In genomic region chr2:151962474-151962873, GRCm38 (mm10) we compare ENCODE assay signal across 9 mouse cellular contexts. TPM values are rescaled to one million over a fixed set of nuclear protein-coding genes. Genes with fewer than 3 reads are reported as not detected.
DNase-seq lines count a peak whose midpoint lies in the region; ATAC-seq and TF ChIP-seq lines count a peak whose summit lies in the region.
"Had no signal": no experiment of that assay in that cellular context is flagged by ENCODE, and none has a peak within 500 bp of the region (broad histone marks: within the 10 kb centered on the region; RNA-seq: fewer than 3 reads in every experiment).

No protein-coding gene starts in this region.

- no peak overlapping the region for H3K27ac ChIP-seq in forebrain, embryonic 16.5 days (ENCODE audit: low read length)

- no peak overlapping the region for H3K4me2 ChIP-seq in forebrain, embryonic 16.5 days (ENCODE audit: low read length)

- no peaks in the 10 kb centered on the region for H3K36me3 ChIP-seq in forebrain, embryonic 16.5 days (ENCODE audit: control insufficient read depth, insufficient read depth)

- intact Hi-C loops in left cerebral cortex, postnatal 14 days (cut with DNase I) = no loop called here

- POLR2A ChIA-PET in Patski (lab: Charles Lee) = interaction anchor here (1.4 to 2.0 kb wide), 2 partner anchors 18 to 47 kb away, joined by 3 to 6 read pairs; partner anchors contain the start of gene Fam110a

- in situ Hi-C loops in Patski (cut with MboI; ENCODE audit: low pct_unique_long_range_greater_than_20kb) = no loop called here

- CTCF ChIA-PET in Patski (lab: Charles Lee) = interaction anchor here (1.1 to 1.4 kb wide), 2 partner anchors 19 to 47 kb away, joined by 3 to 7 read pairs; no protein-coding TSS in a partner anchor

- no peaks in the 10 kb centered on the region for H3K27me3 ChIP-seq in Patski
- no peaks in the 10 kb centered on the region for H3K27me3 ChIP-seq in forebrain, embryonic 16.5 days (replicated peaks; ENCODE audit: control insufficient read depth, insufficient read depth, low read length)
- H3K27me3 ChIP-seq: megakaryocyte, embryonic 14.5 days had no signal

- no peaks in the 10 kb centered on the region for H3K9me3 ChIP-seq in forebrain, embryonic 16.5 days (ENCODE audit: control insufficient read depth, low read length)
- H3K9me3 ChIP-seq: megakaryocyte, embryonic 14.5 days had no signal

- DNase-seq in 3T3-L1 (ENCODE audit: low read depth, low spot score) (peak; percentile 100), Patski (ENCODE audit: low read depth, low spot score) (peak; percentile 100)
- DNase-seq in induced T-regulatory cell, adult 2 months (ENCODE audit: low read depth) = peak; percentile 51
- peak; percentile 69 to 91 for DNase-seq in left cerebral cortex, postnatal 14 days (ENCODE audit: low spot score in 2 of 2)
- peak; percentile 49 for DNase-seq in ovary, postnatal 14 days (ENCODE audit: low spot score)
- no peak for DNase-seq in thymus, postnatal 0 days (ENCODE audit: low spot score)
- no peak for DNase-seq in embryo, embryonic 10.5 days (ENCODE audit: low spot score)

- 37% methylated on average over 10 of the region's 10 CpGs for WGBS in forebrain, embryonic 16.5 days

- peaks cover 31% of the 10 kb centered on the region for H3K4me1 ChIP-seq in forebrain, embryonic 16.5 days (replicated peaks; ENCODE audit: control insufficient read depth, insufficient read depth, low read length)

- H3K4me3 ChIP-seq in forebrain, embryonic 16.5 days (replicated peaks; ENCODE audit: low read length) = no peak overlapping the region
- H3K4me3 ChIP-seq: megakaryocyte, embryonic 14.5 days had no signal

- peak; percentile 84 for ATAC-seq in Patski
- ATAC-seq in forebrain, embryonic 16.5 days = peak; percentile 62

- TF ChIP-seq CTCF in Patski (IDR thresholded peaks at IDR 0.05) = no peak

- H3K9ac ChIP-seq in forebrain, embryonic 16.5 days (replicated peaks; ENCODE audit: low read depth, low read length) = no peak overlapping the region

RNA-seq across cellular contexts. Expression of gene Fam110a, which starts 17.5 kb away (rescaled TPM):
- polyA plus RNA-seq in Patski (2021) = 34.6 TPM
- 66.5 and 69.2 TPM in 2 replicates for polyA plus RNA-seq in forebrain, embryonic 16.5 days (2015; fragmentation: Nextera tagmentation; extraction: Ambion mirVana)
- 1 to 10 TPM; 5.0 to 6.8 TPM for total RNA-seq in left cerebral cortex, postnatal 14 days (2021)
- 30.3 and 31.0 TPM in 2 replicates for polyA plus RNA-seq in thymus, postnatal 0 days (2015; fragmentation: Nextera tagmentation; extraction: Ambion mirVana)

RNA-seq across cellular contexts. Expression of gene Slc52a3, which starts 33.8 kb away (rescaled TPM):
- 0.03 TPM for polyA plus RNA-seq in Patski (2021)
- 1.5 and 1.9 TPM in 2 replicates for polyA plus RNA-seq in forebrain, embryonic 16.5 days (2015; fragmentation: Nextera tagmentation; extraction: Ambion mirVana)
- 1 to 10 TPM; 3.8 to 3.9 TPM for total RNA-seq in left cerebral cortex, postnatal 14 days (2021)
- 1.5 and 1.6 TPM in 2 replicates for polyA plus RNA-seq in thymus, postnatal 0 days (2015; fragmentation: Nextera tagmentation; extraction: Ambion mirVana)

RNA-seq across cellular contexts. Expression of gene Angpt4, which starts 51.5 kb away (rescaled TPM):
- polyA plus RNA-seq in Patski (2021) = 44.3 TPM
- polyA plus RNA-seq in forebrain, embryonic 16.5 days (2015; fragmentation: Nextera tagmentation; extraction: Ambion mirVana) = 0.10 and 0.14 TPM in 2 replicates
- total RNA-seq in left cerebral cortex, postnatal 14 days (2021) = under 1 TPM; 0.20 to 0.23 TPM
- polyA plus RNA-seq in thymus, postnatal 0 days (2015; fragmentation: Nextera tagmentation; extraction: Ambion mirVana) = 1.5 and 1.9 TPM in 2 replicates

Comparison
In these comparisons a context has a peak if more than half of its experiments do, and no peak if none do; other contexts are left out.
1. DNase-seq: peak in 3T3-L1 (single experiment), Patski (single experiment), induced T-regulatory cell, adult 2 months (single experiment), left cerebral cortex, postnatal 14 days (2 of 2) and ovary, postnatal 14 days (single experiment); none in thymus, postnatal 0 days (single experiment) and embryo, embryonic 10.5 days (single experiment).
2. RNA of gene Angpt4, which starts 51.5 kb away (polyA plus RNA-seq): 44.3 TPM in Patski (single experiment); 1.5 to 1.9 TPM in thymus, postnatal 0 days and 0.10 to 0.14 TPM in forebrain, embryonic 16.5 days; every median in the first group is over 10 times any median in the second.